Mouse (Mus musculus) retina, adult 2 months (tissue): ENCODE measurements at regions not wholly inside any gene's neighbourhood (a gene's known extent, or its start where the extent isn't known, plus 50 kb on each side); places are given as distances from the start of the nearest gene placed in this dataset.

ENCODE experiments used
- DNase-seq: peaks from one replicate; pipeline ENCODE4 v3.0.0-alpha.2; 2012; ENCODE audit warnings: low read depth, low spot score

DNA sequence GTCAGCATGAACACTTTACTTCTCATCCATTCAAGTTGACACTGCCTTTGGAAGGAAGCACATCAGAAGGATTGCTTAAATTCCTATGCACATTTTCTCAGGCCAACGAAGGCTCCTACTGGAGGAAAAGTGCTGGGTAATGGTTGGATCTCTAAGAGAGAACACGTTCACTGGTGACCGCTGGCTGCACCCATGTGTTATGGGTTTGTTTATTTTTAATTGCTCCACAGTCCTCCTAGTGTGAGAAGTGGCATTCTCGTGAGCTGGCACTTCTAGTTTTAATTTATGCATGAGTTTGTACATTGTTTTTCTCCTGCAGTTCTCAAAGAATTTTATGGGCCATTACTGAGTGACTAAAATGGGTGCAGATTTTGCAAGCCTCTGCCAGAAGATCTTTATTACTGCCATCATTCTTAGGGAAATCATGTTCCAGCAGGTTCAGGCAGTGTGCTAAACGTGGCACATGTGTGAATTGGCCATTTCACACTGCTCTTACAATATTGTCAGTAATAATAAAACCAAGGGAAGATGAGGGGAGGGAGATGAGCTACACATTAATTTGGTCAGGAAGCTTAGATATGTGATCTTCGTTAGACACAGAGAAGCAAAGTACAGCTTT lies 731.6 kb downstream of the Ttll7 start:
- DNase-seq: no peak

- no peak for DNase-seq
These were observed 719.7 kb downstream of the Ttll7 start for GRCm38 (mm10) chr3:147571850-147572249.

DNA sequence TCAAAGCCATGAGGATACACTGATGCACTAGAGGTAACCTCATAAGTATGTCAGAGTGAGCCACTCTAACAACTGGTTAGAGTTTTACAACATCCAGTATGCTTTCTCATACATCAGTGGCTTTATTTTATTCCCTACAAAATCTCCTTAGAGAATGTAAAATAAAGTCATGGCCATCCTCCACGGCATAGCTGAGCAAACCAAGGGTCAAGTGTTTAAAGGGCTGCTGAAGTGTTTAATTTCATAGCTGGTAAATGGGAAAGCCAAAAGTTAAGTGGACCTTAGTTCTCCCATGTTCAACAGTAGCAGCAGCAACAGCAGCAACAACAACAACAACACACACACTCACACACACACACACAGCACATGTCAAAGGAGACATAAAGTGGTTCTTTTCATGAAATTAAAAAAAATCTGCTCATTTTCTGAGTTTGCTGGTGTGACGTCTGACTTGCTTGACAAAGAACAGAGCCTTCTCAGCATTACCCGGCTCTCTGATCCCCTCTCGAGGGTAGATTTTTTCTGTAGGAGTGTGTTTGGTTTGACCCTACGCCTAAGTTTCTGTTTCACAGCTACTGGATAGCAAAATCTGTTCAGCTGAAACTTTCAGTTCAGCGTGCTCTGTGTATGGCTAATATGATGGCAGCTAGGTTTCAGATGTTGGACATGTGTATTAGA lies 693.3 kb downstream of the Ttll7 start:
- no peak for DNase-seq

DNA sequence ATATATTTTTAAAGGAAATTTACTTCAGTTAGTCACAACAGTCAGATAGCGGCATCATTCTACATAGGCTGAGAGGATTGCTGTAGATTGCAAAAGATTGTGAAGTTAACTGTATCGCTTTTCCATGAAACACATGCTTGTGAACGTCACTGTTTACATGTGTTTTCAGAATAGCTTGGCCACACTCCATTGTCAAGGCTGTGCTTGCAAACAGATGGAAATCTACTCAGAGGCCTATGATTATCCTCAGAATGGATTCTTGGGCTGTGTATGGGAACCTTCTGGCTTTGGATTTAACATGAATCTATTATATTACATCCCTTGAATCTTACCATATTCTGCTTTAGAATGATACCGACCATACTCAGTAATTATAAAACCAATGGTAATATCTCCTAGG lies 690.1 kb downstream of the Ttll7 start:
- DNase-seq: no peak

- DNase-seq: no peak
These were observed 685.4 kb downstream of the Ttll7 start for GRCm38 (mm10) chr3:147537584-147537983.

DNA sequence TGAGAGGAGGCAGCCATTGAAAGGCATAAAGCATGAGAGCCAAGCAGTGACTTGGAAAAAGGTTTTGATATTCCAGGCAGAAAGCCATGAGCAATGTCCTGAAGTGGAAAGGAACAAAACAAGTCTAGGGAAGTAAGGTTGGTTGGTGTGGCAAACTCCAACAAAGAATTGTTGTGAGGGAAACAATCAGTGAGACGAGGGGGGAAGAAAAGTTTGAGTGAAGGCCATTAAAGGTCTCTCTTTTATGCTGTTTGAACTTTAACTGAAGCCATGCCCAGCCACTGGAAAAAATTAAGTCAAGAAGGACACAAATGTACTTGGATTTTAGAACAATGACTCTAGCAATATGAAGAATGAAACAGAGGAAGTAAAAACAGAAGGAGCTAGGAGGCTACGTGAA lies 680.0 kb downstream of the Ttll7 start:
- DNase-seq: no peak

- DNase-seq: no peak
These were observed 679.5 kb downstream of the Ttll7 start for GRCm38 (mm10) chr3:147531608-147532180.
